Mouse (Mus musculus): ENCODE results near the gene Osbpl10. TPM values are rescaled to one million over a fixed set of nuclear protein-coding genes. Genes with fewer than 3 reads are reported as not detected.

Osbpl10 gene
- total RNA-seq, 1 experiment from 2014 or later = not detected

DNA sequence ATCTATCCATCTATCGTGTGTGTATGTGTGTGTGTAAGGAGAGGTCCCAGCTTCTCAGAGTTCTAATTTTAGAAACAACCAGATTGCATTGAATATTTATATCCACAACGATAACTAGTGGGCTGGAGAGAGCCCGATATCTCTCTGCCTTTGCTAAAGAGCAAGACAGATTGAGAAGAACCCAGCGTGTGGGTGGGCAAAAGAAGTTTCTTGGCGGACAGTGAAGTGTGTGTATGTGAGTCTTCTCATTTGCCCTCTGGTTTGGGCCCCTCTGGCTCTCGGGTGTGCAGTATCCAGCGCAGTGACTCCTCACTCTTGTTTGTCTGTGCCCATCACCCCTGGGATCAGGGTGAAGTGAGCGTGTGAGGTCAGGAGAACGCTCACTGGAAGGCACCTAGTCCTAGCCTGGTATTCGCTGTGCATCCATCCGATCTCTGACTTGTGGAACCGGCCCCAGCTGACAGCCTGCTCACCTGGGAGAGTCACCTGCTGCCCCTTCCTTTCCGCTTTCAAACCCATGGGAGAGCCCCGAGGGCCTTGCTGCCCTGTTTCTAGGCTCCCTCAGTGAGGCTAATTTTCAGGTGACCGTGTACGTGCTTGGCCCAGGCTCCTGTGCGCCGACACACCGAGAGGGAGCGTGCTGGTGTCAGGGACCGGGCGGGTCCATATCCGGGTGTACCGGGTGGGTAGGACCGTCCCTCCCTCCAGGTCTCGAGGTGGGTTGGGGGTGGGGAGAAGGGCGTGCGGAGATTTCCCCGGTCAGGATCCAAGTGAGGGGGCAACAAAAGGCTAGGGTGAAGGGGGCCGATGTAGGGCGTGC is 698 bp upstream of the Osbpl10 start:
- no peak for ATAC-seq (replicated peaks; ENCODE audit: insufficient number of reproducible peaks, low FRiP score, low TSS enrichment, poor library complexity, severe bottlenecking)

DNA sequence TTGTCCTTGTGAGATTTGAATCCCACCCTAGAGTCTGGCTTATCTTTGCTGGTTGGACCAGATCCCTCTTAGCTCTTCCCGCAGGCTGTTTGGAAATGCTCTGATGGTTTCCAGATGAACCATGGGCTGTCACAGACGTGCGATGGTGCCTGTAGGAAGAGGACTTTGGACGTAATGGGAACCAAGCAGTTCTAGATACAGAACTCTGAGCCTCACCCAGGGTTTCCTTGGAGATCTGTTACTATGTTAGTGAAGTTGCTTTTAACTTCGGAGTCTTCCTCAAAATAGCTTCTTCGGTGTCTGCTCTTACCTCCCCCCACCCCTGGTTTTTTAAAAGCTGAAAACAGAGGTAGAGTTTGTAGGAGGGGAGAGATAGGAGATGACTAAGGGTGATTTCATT is 1.6 kb downstream of the Osbpl10 start:
- no peak for ATAC-seq (replicated peaks; ENCODE audit: insufficient number of reproducible peaks, low FRiP score, low TSS enrichment, poor library complexity, severe bottlenecking)

DNA sequence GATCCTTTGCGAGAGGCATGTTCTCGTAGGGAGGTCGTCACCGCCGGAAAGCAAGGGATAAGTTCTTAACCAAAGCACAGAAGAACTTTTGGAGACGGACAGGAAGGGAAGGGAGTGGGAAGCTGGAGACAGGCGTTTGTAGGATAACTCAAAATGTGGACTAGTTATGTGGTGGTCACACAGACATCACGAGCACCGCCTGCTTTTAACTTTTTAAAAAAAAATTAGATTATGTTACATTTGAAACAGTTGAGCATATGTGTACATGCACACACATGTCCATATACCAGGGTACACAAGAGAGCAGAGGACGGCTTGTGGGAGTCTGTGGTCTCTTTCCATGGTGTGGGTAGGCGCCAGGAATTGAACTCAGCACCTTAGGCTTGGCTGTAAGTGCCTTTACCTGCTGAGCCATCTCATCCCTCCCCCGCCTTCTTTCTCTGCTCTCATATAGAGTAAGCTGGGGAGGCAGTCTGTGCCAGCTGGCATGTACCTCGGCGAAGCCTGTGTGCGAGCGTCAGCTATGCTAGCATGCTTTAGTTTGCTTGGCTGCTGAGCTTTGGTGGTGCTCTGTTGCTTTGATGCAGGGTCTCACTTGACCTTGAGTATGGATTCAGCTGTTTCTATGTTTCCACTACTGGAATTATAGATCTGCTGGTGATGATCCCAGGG is 4.5 kb downstream of the Osbpl10 start, which contains the start of gene Rps27rt:
TSS of gene Rps27rt (minus strand) at position 51 of the 672 bp plus-strand sequence.
- ATAC-seq (replicated peaks; ENCODE audit: insufficient number of reproducible peaks, low FRiP score, low TSS enrichment, poor library complexity, severe bottlenecking) = no peak

DNA sequence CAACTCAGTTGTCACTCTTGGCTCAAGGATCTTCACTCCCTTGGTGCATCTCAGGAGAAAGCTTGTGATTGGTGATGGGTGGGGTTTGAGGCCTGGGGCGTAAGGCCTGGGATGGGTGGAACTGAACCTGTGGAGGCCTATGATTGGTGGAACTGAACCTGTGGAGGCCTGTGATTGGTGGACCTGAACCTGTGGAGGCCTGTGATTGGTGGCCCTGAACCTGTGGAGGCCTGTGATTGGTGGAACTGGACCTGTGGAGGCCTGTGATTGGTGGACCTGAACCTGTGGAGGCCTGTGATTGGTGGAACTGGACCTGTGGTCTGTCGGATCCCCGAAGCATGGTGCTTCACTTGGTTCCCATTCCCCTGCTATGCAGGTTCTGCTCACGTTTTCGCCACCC is 7.4 kb downstream of the Osbpl10 start:
- no peak for ATAC-seq (replicated peaks; ENCODE audit: insufficient number of reproducible peaks, low FRiP score, low TSS enrichment, poor library complexity, severe bottlenecking)

DNA sequence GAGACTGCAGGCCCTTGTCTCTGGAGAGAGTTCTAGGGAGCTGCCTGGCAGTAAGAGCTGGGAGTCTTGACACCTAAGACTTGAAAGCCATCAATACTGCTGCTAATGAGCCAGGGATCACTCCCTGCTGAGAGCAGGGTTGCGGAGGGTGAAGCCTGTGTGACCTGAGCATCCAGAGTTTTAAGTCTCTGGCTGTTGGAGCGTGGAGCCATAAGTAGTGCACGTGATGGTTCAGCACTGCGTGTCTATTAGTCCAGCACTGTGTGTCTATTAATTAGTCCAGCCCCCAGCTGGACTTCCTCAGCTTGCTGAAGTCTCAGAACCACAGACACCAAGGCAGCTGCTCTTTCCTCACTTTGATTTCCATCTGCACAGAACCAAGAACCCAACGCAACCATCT is 8.0 kb downstream of the Osbpl10 start:
- ATAC-seq (replicated peaks; ENCODE audit: insufficient number of reproducible peaks, low FRiP score, low TSS enrichment, poor library complexity, severe bottlenecking) = no peak

DNA sequence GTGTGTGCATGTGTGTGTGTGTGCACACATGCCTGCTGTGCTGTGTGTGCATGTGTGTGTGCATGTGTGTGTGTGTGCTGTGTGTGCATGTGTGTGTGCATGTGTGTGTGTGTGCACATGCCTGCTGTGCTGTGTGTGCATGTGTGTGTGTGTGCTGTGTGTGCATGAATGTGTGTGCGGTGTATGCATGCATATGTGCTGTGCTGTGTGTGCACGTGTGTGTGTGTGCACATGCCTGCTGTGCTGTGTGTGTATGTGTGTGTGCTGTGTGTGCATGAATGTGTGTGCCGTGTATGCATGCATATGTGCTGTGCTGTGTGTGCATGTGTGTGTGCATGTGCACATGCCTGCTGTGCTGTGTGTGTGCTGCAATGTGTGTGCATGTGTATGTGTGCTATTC is 9.7 kb downstream of the Osbpl10 start:
- ATAC-seq (replicated peaks; ENCODE audit: insufficient number of reproducible peaks, low FRiP score, low TSS enrichment, poor library complexity, severe bottlenecking) = no peak

DNA sequence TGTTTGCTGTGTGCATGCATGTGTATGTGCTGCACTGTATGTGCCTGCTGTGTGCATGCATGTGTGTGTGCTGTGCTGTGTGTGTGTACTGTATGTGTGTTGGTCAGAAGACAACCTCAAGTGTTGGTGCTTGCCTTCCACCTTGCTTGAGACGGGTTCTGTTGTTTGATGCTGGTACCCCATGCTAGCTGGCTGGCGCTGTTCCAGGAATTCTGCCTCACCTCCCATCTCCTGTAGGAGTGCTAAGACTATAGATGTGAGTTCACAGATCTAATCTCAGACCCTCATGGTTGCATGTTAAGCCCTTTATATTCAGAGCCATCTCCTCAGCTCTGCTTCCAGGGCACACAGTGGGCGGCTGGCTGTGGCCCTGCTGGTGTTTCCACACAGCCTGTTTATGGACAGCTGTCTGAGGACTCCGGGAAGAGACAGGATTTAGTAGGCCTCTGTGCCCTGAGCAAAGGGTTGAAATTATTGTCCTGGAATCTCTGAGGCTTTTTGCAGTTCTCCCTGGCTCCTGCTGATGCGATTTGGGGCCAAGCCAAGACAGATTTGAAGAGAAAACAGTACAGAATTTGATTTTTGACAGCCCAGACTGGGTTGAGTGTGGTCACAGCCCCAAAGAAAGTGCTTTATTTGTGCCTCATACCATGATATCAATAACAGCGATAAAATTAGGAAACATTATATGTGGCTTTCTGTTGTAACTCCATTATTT is 10.4 kb downstream of the Osbpl10 start:
- ATAC-seq (replicated peaks; ENCODE audit: insufficient number of reproducible peaks, low FRiP score, low TSS enrichment, poor library complexity, severe bottlenecking) = no peak

DNA sequence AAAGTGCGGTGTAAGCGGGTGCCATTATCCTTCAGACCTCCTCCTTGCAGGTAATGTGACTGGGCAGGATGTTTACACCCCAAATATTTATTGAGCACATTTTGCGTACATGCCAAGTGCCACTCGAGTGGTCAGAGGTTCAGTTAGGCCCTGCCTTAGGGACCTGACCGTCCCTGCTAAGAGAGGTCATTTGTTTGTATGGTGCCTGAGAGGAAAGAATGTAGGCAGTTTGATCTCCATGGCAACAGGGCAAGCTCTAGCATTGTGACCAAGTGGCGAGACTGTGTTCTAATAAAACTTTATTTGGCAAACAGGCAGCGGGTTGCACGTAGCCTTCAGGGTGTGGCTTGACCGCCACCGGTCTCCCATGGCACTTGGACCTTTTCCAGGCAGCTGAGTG is 12.1 kb downstream of the Osbpl10 start:
- no peak for ATAC-seq (replicated peaks; ENCODE audit: insufficient number of reproducible peaks, low FRiP score, low TSS enrichment, poor library complexity, severe bottlenecking)

DNA sequence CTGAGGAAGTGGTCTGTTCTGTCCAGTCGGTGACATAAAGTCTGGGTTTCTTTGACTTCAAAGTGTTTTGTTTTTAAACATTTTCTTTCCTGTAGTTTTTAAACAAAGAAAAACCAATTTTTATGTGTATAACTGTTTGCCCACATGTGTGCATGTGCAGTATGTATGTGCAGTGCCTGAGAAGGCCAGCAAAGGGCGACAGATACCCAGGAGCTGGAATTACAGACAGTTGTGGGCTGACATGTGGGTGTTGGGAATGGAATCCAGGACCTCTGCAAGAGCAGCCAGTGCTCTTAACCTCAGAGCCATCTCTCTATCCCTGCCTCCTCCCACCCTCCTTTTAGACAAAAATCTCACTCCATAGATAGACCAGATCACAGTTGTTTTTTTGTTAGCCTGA is 14.2 kb downstream of the Osbpl10 start:
- ATAC-seq (replicated peaks; ENCODE audit: insufficient number of reproducible peaks, low FRiP score, low TSS enrichment, poor library complexity, severe bottlenecking) = no peak

DNA sequence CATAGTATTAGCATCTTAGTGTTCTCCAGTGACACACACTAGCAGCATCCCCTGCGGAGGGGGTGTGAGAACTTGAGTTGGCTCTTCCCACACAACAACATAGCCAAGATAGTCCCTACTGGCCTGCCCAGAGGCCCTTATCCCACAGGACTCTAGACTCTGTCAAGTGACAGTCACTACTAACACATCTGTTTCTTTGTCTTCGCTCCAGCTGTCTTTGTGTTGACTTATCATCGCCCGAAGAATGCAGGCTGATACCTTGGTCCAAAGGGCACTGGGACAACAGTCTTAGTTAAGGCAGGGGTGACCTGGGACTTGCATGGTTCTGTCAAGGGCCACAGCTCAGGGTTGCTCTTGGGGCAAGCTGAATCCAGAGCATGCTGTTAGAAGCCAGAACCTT is 16.9 kb downstream of the Osbpl10 start:
- ATAC-seq (replicated peaks; ENCODE audit: insufficient number of reproducible peaks, low FRiP score, low TSS enrichment, poor library complexity, severe bottlenecking) = no peak

DNA sequence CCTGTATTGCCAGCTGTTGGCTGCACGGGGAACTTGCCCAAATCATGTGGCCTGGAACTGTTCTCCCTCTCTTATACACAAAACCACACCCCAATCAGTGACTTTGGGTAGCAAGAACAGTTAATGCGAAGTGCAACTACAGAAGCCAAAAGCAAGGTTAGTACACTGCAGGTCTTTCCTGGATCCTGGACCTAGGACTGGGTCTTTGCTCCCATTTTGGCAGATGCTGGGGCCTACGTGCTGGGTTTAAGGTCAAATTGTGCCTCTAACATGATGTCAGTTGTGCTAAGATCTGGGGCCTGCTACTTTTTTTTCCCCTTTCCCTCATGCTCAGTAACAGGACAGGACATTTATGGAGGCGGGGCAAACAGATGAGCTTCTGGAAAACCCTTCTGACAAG is 17.3 kb downstream of the Osbpl10 start:
- ATAC-seq (replicated peaks; ENCODE audit: insufficient number of reproducible peaks, low FRiP score, low TSS enrichment, poor library complexity, severe bottlenecking) = no peak

DNA sequence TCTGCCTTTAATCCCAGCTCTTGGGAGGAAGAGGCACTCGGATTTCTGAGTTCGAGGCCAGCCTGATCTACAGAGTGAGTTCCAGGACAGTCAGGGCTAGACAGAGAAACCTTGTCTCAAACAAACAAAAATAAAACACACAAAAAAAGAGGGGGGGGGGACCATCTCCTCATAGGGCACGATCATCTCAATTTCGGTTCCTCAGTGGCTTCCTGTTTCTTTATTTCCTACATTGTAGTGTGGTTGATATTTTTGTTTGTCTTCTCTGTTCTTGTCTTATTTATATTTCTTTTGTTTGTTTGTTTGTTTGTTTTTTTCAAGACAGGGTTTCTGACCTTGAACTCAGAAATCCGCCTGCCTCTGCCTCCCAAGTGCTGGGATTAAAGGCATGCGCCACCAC is 18.1 kb downstream of the Osbpl10 start:
- ATAC-seq (replicated peaks; ENCODE audit: insufficient number of reproducible peaks, low FRiP score, low TSS enrichment, poor library complexity, severe bottlenecking) = no peak

DNA sequence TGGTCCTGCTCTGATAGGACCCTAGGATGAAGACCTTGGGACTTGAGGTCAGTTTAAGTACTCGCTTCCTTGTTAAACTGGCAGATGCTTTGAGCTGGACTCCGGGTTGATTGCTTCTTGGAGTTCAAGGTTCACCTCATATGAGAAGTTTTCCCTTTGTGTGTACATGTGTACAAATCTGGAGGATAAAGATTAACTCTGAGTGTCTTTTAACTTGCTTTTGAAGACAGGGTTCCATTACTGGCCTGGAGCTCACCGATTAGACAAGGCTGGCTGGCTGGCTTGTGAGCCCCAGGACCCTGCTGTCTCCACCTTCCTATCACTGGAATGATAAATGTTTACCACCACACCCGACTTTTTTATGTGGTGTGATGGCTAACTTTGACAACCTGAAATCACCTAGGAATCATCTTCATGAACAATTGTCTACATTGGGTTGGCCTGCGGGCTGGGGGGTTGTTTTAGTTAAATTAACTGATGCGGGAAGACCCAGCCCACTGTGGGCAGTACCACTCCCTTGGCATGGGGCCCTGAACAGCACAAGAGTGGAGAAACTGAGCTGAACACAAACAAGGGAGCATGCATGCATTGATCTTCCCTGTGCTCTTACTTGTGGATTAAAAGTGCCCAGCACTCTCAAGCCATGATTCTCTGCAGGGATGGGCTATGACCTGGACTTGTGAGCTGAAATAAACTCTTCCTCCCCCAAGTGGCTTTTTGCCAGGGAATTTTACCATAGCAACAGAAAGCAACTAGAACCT is 20.8 kb downstream of the Osbpl10 start:
- ATAC-seq (replicated peaks; ENCODE audit: insufficient number of reproducible peaks, low FRiP score, low TSS enrichment, poor library complexity, severe bottlenecking) = no peak

DNA sequence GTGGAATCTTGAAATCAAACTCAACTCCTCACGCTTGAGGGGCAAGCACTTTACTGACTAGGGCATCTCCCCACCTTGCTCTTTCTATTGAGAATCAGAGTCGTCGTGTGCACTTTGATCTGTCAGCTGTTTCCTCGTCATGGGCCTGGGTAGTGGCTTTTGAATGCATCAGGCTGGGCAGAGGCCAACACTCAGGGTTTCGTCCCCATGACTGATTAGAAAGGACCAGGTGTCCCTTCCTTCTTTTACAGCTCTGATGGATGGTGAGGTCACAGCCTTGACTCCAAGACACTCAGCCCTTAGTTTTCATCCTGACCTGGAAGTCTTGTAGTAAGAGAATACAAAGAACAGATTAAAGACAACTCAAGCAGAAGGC is 21.4 kb downstream of the Osbpl10 start:
- no peak for ATAC-seq (replicated peaks; ENCODE audit: insufficient number of reproducible peaks, low FRiP score, low TSS enrichment, poor library complexity, severe bottlenecking)

DNA sequence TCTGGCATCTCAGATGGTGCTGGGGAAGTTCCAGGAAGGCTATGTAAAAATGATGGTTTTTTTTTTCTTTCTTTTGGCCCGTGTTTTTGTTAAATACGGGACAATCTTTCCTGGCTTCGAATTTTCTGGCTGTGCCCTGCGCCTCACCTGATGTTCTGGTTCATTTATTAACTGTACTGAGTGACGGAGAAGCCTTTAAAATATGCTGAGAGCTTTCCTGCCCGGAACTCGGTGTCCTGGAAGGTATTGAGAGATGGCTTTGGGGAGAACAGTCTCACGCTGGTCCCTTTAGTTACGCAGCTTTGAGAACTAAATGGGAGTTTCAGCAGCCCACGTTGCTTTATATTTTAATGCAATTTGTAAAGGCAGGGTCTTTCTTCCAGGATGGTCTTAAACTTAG is 27.1 kb downstream of the Osbpl10 start:
- no peak for ATAC-seq (replicated peaks; ENCODE audit: insufficient number of reproducible peaks, low FRiP score, low TSS enrichment, poor library complexity, severe bottlenecking)

DNA sequence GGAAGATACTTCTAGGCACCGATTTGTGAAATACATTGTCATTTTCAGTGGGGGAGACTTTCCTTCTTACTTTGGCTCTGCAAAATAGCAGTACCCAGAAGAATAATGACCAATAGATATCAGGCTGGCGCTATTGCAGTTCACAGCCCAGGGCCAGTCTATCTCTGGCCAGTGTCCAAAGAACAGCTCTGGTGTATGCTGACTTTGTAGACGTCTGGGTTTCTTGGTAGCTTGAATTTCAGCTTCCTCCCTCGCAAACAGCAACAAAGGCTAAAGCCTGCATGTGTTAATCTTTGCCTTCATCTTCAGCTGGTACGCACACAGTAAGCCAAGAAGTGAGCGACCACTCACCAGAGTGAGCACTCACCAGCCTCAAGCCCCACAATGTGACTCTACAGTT is 29.4 kb downstream of the Osbpl10 start:
- no peak for ATAC-seq (replicated peaks; ENCODE audit: insufficient number of reproducible peaks, low FRiP score, low TSS enrichment, poor library complexity, severe bottlenecking)

DNA sequence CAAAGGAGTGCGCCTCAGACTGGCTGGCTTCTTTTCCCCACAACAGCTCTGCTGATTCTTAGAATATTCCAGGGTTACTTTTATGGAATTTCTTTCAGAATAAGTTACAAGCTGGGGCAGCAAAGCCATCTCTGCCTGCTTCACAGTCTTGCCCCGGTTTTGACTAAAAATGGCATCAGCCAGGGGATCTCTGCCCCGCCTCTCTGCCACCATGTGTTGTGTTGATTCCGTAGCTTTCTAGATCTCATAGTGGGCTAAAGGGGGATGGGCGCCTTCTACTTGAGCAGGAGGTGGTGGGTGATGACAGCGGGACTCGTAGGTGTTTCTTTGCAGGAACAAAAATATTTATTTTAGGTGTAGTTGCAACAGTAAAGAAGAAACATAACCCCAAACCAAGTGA is 29.8 kb downstream of the Osbpl10 start:
- ATAC-seq (replicated peaks; ENCODE audit: insufficient number of reproducible peaks, low FRiP score, low TSS enrichment, poor library complexity, severe bottlenecking) = no peak

DNA sequence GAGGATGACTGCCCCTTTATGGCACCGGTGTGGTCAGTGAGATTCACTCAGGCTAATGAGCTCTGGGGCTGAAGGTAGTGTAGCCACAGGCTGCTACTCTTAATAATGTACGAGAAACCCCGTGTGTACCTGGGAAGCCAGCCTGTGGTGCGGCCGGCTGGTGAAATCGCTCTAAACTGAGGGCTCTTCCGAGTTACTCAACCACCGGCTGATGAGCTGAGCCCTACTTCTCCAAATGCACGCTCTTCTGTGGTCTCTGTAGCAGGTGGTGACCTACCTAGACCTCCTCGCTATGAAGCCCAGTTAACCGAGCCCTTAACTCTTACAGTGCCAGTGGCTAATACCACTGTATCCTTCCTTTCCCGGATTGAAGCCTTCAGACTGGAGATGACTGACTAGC is 34.0 kb downstream of the Osbpl10 start:
- no peak for ATAC-seq (replicated peaks; ENCODE audit: insufficient number of reproducible peaks, low FRiP score, low TSS enrichment, poor library complexity, severe bottlenecking)

DNA sequence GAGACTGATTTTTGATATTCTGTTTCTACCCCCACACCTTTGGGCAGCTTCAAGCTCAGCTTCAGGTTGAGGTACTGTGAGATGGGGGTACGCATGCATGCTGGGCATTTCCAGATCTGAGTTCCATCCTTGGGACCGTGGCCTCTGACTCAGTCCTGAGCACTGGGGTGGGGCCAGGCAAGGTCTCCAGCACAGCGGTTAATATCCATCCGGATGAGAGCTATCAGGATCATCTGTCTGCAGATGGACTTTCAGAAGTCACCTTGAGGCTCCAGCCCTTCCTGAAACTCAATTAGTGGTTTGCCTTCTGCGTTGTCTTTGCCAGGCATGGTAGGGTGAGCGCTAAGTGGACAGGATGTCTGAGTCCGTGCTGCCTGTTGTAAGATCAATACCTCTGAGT is 41.8 kb downstream of the Osbpl10 start:
- no peak for ATAC-seq (replicated peaks; ENCODE audit: insufficient number of reproducible peaks, low FRiP score, low TSS enrichment, poor library complexity, severe bottlenecking)

Data from monocyte, adult 5-6 weeks (primary cell).